Mouse (Mus musculus): Measurements from ENCODE around the gene Tedc2. TPM values are rescaled to one million over a fixed set of nuclear protein-coding genes. Genes with fewer than 3 reads are reported as not detected.
A peak's percentile ranks its signal among the peaks of the same experiment; 100 is the strongest.

Tedc2 gene
- polyA plus RNA-seq, 1 experiment from 2014 or later, result 21.9 TPM

DNA sequence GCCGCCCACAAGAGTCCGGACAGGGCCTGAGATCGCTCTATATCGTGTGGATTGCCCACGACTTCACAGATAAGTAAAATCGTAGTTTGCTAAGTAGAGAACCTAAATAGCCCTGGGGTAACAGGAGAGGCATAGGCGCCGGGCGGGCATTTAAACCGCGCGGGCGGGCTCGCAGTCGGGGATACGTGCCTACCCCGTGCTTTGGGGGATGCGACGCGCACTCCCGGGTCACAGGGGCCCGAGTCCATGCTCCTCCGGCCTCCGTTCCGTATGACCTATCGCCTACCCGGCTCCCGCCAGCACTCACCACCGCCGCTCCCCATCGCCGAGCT is 30.3 kb upstream of the Tedc2 start:
- H3K27me3 ChIP-seq (ENCODE audit: control insufficient read depth, insufficient read depth, low read length), result no peaks in the 10 kb centered on the region
- ATAC-seq (ENCODE audit: insufficient number of reproducible peaks, low FRiP score, low TSS enrichment, low read depth) (peak; percentile 14; the same call in 1 of the 2 replicates), DNase-seq (ENCODE audit: low spot score) (no peak)
- peak overlapping the region; percentile 77 for H3K4me2 ChIP-seq (ENCODE audit: low read depth, severe bottlenecking)
- peak overlapping the region; percentile 85 for H3K9ac ChIP-seq (ENCODE audit: low read length)
- peaks cover 7% of the 10 kb centered on the region for H3K4me1 ChIP-seq (ENCODE audit: control insufficient read depth, insufficient read depth, low read length)
- H3K9me3 ChIP-seq (ENCODE audit: control insufficient read depth, low read length), result no peaks in the 10 kb centered on the region
- 0% methylated on average over 32 of the region's 32 CpGs for WGBS
- H3K36me3 ChIP-seq (ENCODE audit: control insufficient read depth, insufficient read depth, low read length), result peaks cover 14% of the 10 kb centered on the region
- H3K4me3 ChIP-seq (ENCODE audit: low read depth, low read length), result peak overlapping the region; percentile 86
- peak overlapping the region; percentile 72 for H3K27ac ChIP-seq (replicated peaks; ENCODE audit: low read depth, low read length)

DNA sequence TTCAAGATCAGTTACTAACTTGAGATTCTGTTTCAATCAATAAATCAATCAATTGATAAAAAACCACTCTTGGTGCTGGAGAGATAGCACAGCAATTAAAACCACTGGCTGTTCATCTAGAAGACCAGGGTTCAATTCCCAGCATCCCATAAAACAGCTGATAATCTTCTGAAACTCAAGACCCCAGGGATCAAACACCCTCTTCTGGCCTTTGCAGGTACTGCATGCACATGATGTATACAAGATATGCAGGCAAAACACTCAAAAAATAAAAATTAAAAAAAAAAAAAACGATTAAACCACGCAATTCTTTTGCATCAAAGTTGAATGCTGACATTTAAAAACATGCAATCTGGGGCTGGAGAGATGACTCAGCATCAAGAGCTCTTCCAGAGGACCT is 28.0 kb upstream of the Tedc2 start:
- Histone ChIP-seq H3K4me1 (ENCODE audit: control insufficient read depth, insufficient read depth, low read length) (peaks cover 7% of the 10 kb centered on the region), H3K4me3 (ENCODE audit: low read depth, low read length) (no peak overlapping the region), H3K27me3 (ENCODE audit: control insufficient read depth, insufficient read depth, low read length) (no peaks in the 10 kb centered on the region), H3K27ac (replicated peaks; ENCODE audit: low read depth, low read length) (no peak overlapping the region), H3K36me3 (ENCODE audit: control insufficient read depth, insufficient read depth, low read length) (peaks cover 31% of the 10 kb centered on the region), H3K4me2 (ENCODE audit: low read depth, severe bottlenecking) (no peak overlapping the region), H3K9me3 (ENCODE audit: control insufficient read depth, low read length) (peaks cover 4% of the 10 kb centered on the region; the same call in 1 of the 2 replicates), H3K9ac (ENCODE audit: low read length) (no peak overlapping the region)
- ATAC-seq (ENCODE audit: insufficient number of reproducible peaks, low FRiP score, low TSS enrichment, low read depth) (no peak), DNase-seq (ENCODE audit: low spot score) (no peak)
- 96% methylated on average over 2 of the region's 2 CpGs for WGBS

DNA sequence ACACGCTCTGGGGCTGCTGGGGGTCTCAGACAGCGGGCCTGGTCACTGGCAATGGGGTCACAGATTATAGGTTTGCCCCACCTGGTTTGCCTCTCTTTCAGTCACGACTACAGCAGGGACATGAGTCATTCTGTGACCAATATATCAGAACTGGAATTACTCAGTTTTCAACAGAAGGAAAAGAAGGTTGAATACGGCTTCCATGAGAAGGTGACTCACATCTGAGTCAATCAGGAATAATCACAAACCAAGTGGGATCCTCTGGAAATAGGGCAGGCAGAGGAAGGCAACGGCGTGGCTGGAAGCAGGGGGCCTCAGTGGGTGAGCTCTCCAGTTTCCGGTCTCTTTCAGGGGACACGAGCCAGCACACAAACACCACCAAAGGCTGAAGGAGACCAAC is 23.4 kb upstream of the Tedc2 start:
- Histone ChIP-seq H3K36me3 (ENCODE audit: control insufficient read depth, insufficient read depth, low read length) (peaks cover 62% of the 10 kb centered on the region), H3K9ac (ENCODE audit: low read length) (no peak overlapping the region), H3K4me1 (ENCODE audit: control insufficient read depth, insufficient read depth, low read length) (no peaks in the 10 kb centered on the region), H3K27me3 (ENCODE audit: control insufficient read depth, insufficient read depth, low read length) (no peaks in the 10 kb centered on the region), H3K9me3 (ENCODE audit: control insufficient read depth, low read length) (peaks cover 4% of the 10 kb centered on the region; the same call in 1 of the 2 replicates), H3K4me3 (ENCODE audit: low read depth, low read length) (no peak overlapping the region), H3K4me2 (ENCODE audit: low read depth, severe bottlenecking) (no peak overlapping the region), H3K27ac (replicated peaks; ENCODE audit: low read depth, low read length) (no peak overlapping the region)
- ATAC-seq (ENCODE audit: insufficient number of reproducible peaks, low FRiP score, low TSS enrichment, low read depth) (no peak), DNase-seq (ENCODE audit: low spot score) (no peak)
- 98% methylated on average over 8 of the region's 8 CpGs for WGBS

DNA sequence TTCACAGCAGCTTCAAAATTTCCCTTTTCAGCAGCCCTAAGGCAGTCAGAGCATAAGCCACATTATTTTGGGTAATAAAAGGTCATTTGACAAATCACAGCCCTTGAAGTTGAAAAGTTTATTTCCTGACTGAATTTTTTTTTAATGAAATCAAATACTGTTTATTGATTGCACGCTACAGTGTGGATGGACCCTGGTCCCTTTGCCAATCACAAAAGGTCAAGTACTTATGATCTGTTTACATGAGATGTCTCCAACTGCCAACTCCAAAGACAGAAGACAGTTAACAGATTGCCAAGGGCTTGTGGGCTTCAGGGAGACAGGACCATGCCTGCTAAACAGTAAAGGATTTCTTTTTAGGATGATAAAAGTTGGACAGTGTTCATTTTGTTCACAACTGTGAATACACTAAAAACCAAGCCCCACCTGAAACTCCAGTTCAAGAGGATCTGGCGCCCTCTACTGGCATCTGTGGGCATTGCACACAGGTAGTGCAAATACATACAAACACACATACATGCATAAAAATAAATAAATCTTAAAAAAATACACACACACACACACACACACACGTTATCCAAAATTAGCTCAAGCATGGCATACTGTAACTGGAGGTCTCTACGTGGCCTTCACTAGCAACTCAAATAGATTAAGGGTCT is 22.8 kb upstream of the Tedc2 start:
- Histone ChIP-seq H3K9me3 (ENCODE audit: control insufficient read depth, low read length) (peaks cover 4% of the 10 kb centered on the region; the same call in 1 of the 2 replicates), H3K27me3 (ENCODE audit: control insufficient read depth, insufficient read depth, low read length) (no peaks in the 10 kb centered on the region), H3K4me2 (ENCODE audit: low read depth, severe bottlenecking) (no peak overlapping the region), H3K4me1 (ENCODE audit: control insufficient read depth, insufficient read depth, low read length) (no peaks in the 10 kb centered on the region), H3K36me3 (ENCODE audit: control insufficient read depth, insufficient read depth, low read length) (peaks cover 60% of the 10 kb centered on the region), H3K4me3 (ENCODE audit: low read depth, low read length) (no peak overlapping the region), H3K9ac (ENCODE audit: low read length) (no peak overlapping the region), H3K27ac (replicated peaks; ENCODE audit: low read depth, low read length) (no peak overlapping the region)
- WGBS, result 87% methylated on average over 4 of the region's 4 CpGs
- ATAC-seq (ENCODE audit: insufficient number of reproducible peaks, low FRiP score, low TSS enrichment, low read depth) (no peak), DNase-seq (ENCODE audit: low spot score) (peak; percentile 73)

DNA sequence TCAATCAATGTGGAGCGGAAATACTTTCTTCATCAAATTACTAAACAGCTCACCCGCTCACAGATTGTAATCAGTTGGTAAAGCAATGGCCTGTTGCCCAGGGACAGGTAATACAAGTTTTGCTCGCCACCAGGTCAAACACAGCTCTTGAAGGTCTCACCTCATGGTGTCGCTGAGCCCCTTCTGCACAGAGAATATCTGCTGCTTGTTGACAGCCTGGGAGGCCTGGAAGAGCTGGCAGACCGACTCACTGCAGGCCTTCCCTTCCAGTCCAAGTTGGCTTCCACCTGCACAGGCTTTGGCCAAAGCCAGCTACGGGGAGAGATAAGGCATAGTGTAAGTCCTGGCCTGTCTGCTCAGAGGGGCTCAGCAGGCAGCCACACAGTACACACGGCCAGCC is 16.3 kb upstream of the Tedc2 start:
- Histone ChIP-seq H3K9me3 (ENCODE audit: control insufficient read depth, low read length) (no peaks in the 10 kb centered on the region), H3K9ac (ENCODE audit: low read length) (no peak overlapping the region), H3K27ac (replicated peaks; ENCODE audit: low read depth, low read length) (no peak overlapping the region), H3K27me3 (ENCODE audit: control insufficient read depth, insufficient read depth, low read length) (no peaks in the 10 kb centered on the region), H3K4me2 (ENCODE audit: low read depth, severe bottlenecking) (no peak overlapping the region), H3K4me3 (ENCODE audit: low read depth, low read length) (no peak overlapping the region), H3K4me1 (ENCODE audit: control insufficient read depth, insufficient read depth, low read length) (no peaks in the 10 kb centered on the region), H3K36me3 (ENCODE audit: control insufficient read depth, insufficient read depth, low read length) (peaks cover 62% of the 10 kb centered on the region)
- no peak for ATAC-seq (ENCODE audit: insufficient number of reproducible peaks, low FRiP score, low TSS enrichment, low read depth)
- DNase-seq (ENCODE audit: low spot score), result no peak
- 92% methylated on average over 7 of the region's 7 CpGs for WGBS

DNA sequence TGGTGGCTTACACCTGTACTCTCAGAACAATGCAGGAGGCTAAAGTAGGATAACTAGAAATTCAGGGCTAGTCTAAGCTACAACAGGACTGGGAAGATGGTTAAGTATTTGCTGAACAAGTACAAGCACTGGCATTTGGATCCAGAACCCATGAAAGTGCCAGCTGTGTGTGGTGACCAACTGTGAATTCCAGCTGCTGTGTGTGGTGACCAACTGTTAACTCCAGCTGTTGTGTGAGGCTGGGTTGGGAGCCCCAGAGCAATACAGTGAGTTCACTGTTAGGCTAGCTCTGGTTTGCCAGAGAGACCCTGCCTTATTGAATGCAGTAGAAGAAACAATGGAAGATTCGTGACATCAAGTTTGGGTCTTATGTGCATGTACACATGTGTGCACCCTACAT is 15.8 kb upstream of the Tedc2 start:
- Histone ChIP-seq H3K9ac (ENCODE audit: low read length) (no peak overlapping the region), H3K4me3 (ENCODE audit: low read depth, low read length) (no peak overlapping the region), H3K27ac (replicated peaks; ENCODE audit: low read depth, low read length) (no peak overlapping the region), H3K4me2 (ENCODE audit: low read depth, severe bottlenecking) (no peak overlapping the region), H3K27me3 (ENCODE audit: control insufficient read depth, insufficient read depth, low read length) (no peaks in the 10 kb centered on the region), H3K9me3 (ENCODE audit: control insufficient read depth, low read length) (no peaks in the 10 kb centered on the region), H3K36me3 (ENCODE audit: control insufficient read depth, insufficient read depth, low read length) (peaks cover 62% of the 10 kb centered on the region), H3K4me1 (ENCODE audit: control insufficient read depth, insufficient read depth, low read length) (no peaks in the 10 kb centered on the region)
- ATAC-seq (ENCODE audit: insufficient number of reproducible peaks, low FRiP score, low TSS enrichment, low read depth) (no peak), DNase-seq (ENCODE audit: low spot score) (no peak)
- WGBS, result 100% methylated on average over 1 of the region's 1 CpGs

DNA sequence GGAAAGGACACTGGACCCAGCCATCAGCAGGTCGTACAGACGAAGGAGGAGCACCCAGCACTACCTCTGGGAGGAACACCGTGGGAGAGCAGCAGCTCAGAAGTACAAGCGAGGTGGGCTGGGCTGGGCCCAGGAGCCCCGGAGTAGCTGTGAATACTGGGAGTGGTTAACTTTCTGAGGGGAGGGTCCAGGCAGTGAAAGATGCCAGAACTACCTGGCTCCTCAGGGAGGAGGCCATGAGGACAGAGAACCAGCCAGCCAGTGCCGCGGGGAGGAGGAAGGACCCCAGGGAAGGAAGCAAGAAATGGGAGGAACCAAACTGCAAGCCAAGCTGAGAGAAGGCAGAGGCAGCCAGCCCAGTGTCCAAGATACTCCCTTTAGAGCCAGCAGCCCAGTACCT is 7.3 kb upstream of the Tedc2 start:
- no peak overlapping the region for H3K4me2 ChIP-seq (ENCODE audit: low read depth, severe bottlenecking)
- ATAC-seq (ENCODE audit: insufficient number of reproducible peaks, low FRiP score, low TSS enrichment, low read depth), result no peak
- no peak for DNase-seq (ENCODE audit: low spot score)
- H3K36me3 ChIP-seq (ENCODE audit: control insufficient read depth, insufficient read depth, low read length), result peaks cover 58% of the 10 kb centered on the region
- H3K4me3 ChIP-seq (ENCODE audit: low read depth, low read length), result no peak overlapping the region
- H3K9me3 ChIP-seq (ENCODE audit: control insufficient read depth, low read length), result no peaks in the 10 kb centered on the region
- 83% methylated on average over 7 of the region's 7 CpGs for WGBS
- H3K27ac ChIP-seq (replicated peaks; ENCODE audit: low read depth, low read length), result no peak overlapping the region
- no peak overlapping the region for H3K9ac ChIP-seq (ENCODE audit: low read length)
- H3K27me3 ChIP-seq (ENCODE audit: control insufficient read depth, insufficient read depth, low read length), result no peaks in the 10 kb centered on the region
- no peaks in the 10 kb centered on the region for H3K4me1 ChIP-seq (ENCODE audit: control insufficient read depth, insufficient read depth, low read length)

DNA sequence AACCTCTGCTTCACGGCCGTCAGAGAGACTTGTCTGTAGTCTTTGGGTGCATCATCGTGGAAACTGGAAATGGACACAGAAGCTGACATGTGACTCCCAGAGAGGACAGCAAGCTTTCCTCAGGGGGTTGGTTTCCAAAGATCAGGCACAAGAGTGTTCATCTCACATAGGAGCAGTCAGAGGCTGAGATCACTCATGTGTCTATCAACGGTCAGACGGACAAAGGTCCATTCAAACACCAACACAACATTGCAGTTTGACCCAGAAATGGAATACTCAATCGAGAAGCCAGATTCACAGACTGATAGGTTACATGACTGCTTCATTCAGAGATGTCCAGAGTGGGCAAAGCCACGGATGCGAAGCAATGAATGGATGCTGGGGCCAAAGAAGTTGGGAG is 6.1 kb upstream of the Tedc2 start:
- Histone ChIP-seq H3K4me2 (ENCODE audit: low read depth, severe bottlenecking) (no peak overlapping the region), H3K27ac (replicated peaks; ENCODE audit: low read depth, low read length) (no peak overlapping the region), H3K9ac (ENCODE audit: low read length) (no peak overlapping the region), H3K36me3 (ENCODE audit: control insufficient read depth, insufficient read depth, low read length) (peaks cover 55% of the 10 kb centered on the region), H3K9me3 (ENCODE audit: control insufficient read depth, low read length) (no peaks in the 10 kb centered on the region), H3K4me1 (ENCODE audit: control insufficient read depth, insufficient read depth, low read length) (no peaks in the 10 kb centered on the region), H3K4me3 (ENCODE audit: low read depth, low read length) (no peak overlapping the region), H3K27me3 (ENCODE audit: control insufficient read depth, insufficient read depth, low read length) (no peaks in the 10 kb centered on the region)
- DNase-seq (ENCODE audit: low spot score) (no peak), ATAC-seq (ENCODE audit: insufficient number of reproducible peaks, low FRiP score, low TSS enrichment, low read depth) (no peak)
- WGBS, result 94% methylated on average over 8 of the region's 8 CpGs

DNA sequence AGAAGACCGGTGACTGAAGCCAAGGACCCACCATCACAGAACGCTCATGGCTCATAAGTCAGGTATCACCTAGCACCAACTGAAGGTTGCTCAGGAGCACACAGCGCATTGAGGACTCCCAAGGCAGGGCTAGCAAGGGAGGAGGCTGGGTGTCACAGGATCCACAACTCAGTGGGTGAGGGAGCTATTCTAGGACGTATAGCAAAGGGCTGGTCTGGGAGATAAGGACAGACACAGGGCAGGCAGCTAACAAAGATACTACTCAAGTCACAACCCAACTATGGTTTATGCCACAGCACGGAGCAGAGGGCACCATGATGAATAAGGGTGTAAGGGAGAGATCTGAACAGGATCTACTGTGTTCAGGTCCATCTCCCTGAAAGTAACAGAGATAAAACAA is 5.2 kb upstream of the Tedc2 start:
- Histone ChIP-seq H3K4me3 (ENCODE audit: low read depth, low read length) (no peak overlapping the region), H3K9ac (ENCODE audit: low read length) (no peak overlapping the region), H3K36me3 (ENCODE audit: control insufficient read depth, insufficient read depth, low read length) (peaks cover 49% of the 10 kb centered on the region), H3K27ac (replicated peaks; ENCODE audit: low read depth, low read length) (no peak overlapping the region), H3K4me2 (ENCODE audit: low read depth, severe bottlenecking) (no peak overlapping the region), H3K9me3 (ENCODE audit: control insufficient read depth, low read length) (no peaks in the 10 kb centered on the region), H3K27me3 (ENCODE audit: control insufficient read depth, insufficient read depth, low read length) (no peaks in the 10 kb centered on the region), H3K4me1 (ENCODE audit: control insufficient read depth, insufficient read depth, low read length) (no peaks in the 10 kb centered on the region; the same call in 1 of the 2 replicates)
- no peak for DNase-seq (ENCODE audit: low spot score)
- no peak for ATAC-seq (ENCODE audit: insufficient number of reproducible peaks, low FRiP score, low TSS enrichment, low read depth)
- WGBS, result 97% methylated on average over 5 of the region's 5 CpGs
